Mouse (Mus musculus) C2C12 (cell line): ENCODE measurements around the gene Rpl3. TPM values are rescaled to one million over a fixed set of nuclear protein-coding genes. Genes with fewer than 3 reads are reported as not detected.

Experiments used
- H3K27me3 ChIP-seq: one replicate; pipeline ENCODE4 v1.6.1; 2011; ENCODE audit not compliant: control insufficient read depth, insufficient read depth, insufficient read length
- H3K36me3 ChIP-seq: one replicate; pipeline ENCODE4 v1.6.1; 2011; ENCODE audit not compliant: control insufficient read depth, insufficient read depth
- H3K4me3 ChIP-seq: one replicate; pipeline ENCODE4 v1.5.1; 2011; ENCODE audit warnings: mild to moderate bottlenecking, control low read depth; ENCODE audit not compliant: poor library complexity, insufficient read depth, severe bottlenecking
- H3K79me2 ChIP-seq: one replicate; pipeline ENCODE4 v1.6.1; 2011; ENCODE audit not compliant: control insufficient read depth, insufficient read depth
- H3K79me3 ChIP-seq: one replicate; pipeline ENCODE4 v1.6.1; 2011; ENCODE audit warnings: low read depth, control low read depth
- H3ac ChIP-seq: one replicate; pipeline ENCODE3; 2011; ENCODE audit warnings: low read depth; ENCODE audit not compliant: control insufficient read depth, insufficient read length
- CEBPB ChIP-seq: IDR thresholded peaks from one replicate; pipeline ENCODE4 v1.6.1; 2011; ENCODE audit warnings: low read depth, mild to moderate bottlenecking, control low read depth, moderate library complexity
- CTCF ChIP-seq: IDR thresholded peaks from one replicate; pipeline ENCODE4 v1.5.1; 2011; ENCODE audit not compliant: control insufficient read depth, insufficient read depth, insufficient read length
- FOSL1 ChIP-seq: IDR thresholded peaks from one replicate; pipeline ENCODE4 v1.8.0; 2011; ENCODE audit warnings: mild to moderate bottlenecking, low read length; ENCODE audit not compliant: poor library complexity, insufficient read depth, severe bottlenecking
- MAX ChIP-seq: IDR thresholded peaks from one replicate; pipeline ENCODE4 v1.6.1; 2011; ENCODE audit warnings: mild to moderate bottlenecking, control low read depth
- MYOD1 ChIP-seq: IDR thresholded peaks from one replicate; pipeline ENCODE4 v1.6.1; 2011; ENCODE audit warnings: low read depth; ENCODE audit not compliant: control insufficient read depth, insufficient read length
- MYOG ChIP-seq: IDR thresholded peaks from one replicate; pipeline ENCODE4 v1.6.1; 2011; ENCODE audit not compliant: control insufficient read depth, insufficient read length; ENCODE audit errors: extremely low read depth
- USF1 ChIP-seq: IDR thresholded peaks from one replicate; pipeline ENCODE4 v1.6.1; 2011; ENCODE audit warnings: low read depth, mild to moderate bottlenecking, control low read depth, moderate library complexity
- polyA plus RNA-seq: library from polyadenylated mRNA; unstranded; fragments of >200 nt; fragmentation: generic; extraction: Trizol; gene quantifications from one replicate; pipeline ENCODE4 v1.2.1, GENCODE M21; 2012; ENCODE audit warnings: missing spikeins

Gene Rpl3
- polyA plus RNA-seq, 1 experiment: 1,181 TPM

DNA sequence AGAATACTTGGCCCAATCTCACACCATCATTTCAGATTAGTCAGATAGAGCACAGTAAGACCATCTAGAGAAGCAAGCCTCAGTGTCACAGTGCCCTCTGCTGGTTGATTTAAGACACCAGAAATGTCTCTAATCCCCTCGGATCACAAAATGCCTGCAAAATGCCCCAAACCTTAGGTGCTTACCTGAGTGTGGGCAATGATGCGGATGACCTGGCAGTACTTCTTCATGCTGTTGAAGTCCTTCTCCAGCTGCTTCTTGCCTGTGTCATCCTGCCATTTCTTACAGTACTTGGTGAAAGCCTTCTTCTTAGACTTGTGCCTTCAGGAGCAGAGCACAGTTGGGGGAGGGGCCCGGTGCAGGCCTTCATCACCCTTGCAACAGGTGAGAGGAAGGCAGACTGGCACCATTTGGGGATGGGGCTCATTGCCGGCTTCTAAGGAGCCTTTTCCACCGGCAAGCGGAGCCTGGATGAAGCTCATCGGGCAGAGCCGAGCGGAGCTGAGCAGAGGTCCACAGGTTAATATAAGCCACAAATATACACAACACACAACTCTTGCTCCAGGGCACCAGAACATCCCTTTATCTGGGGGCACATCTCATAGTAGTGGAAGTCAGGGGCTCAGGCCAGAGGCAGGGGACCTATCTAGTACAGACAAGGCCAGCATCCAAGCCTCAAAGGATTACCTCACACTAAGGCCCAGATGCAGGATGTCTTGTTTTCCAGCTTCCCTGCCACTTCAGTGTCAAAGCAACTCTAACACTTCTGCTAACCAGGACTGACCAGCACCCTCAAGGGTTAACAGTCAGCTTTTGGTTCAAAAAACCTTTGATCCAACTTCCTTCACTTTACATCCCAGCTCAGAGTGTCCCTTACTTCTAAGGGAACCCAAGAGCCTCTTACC lies 10.7 kb downstream of the Rpl3 start:
- peaks cover 55% of the 10 kb centered on the region for H3K79me2 ChIP-seq

DNA sequence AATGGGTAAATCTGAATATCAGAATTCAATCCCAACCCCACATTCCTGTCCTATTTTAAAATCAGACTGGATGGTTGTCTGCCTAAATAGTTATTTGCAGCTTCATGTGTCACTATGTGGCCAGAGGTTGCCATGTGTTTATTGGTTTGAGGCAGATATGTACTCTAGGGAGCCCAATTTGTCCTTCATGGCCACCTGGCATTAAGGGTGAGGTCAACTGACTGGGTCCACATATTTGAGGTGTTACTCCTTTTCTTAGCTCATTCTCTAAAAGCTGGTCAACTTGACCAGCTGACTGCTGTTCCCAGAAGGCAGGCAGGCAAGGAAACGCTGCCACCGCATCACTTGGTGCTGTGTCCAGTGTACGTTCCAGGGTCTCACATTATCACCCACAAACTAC lies 11.7 kb downstream of the Rpl3 start:
- peak overlapping the region; percentile 69 for H3ac ChIP-seq
- H3K4me3 ChIP-seq: peak overlapping the region; percentile 100
- TF ChIP-seq CTCF (no peak), MYOD1 (no peak), FOSL1 (no peak), MAX (no peak), MYOG (no peak), CEBPB (no peak)
- no peaks in the 10 kb centered on the region for H3K27me3 ChIP-seq
- peaks cover 55% of the 10 kb centered on the region for H3K79me2 ChIP-seq
- H3K79me3 ChIP-seq: peaks cover 46% of the 10 kb centered on the region
- H3K36me3 ChIP-seq: peaks cover 63% of the 10 kb centered on the region

More for the DNA sequence above, 10.7 kb downstream of the Rpl3 start:
- Histone ChIP-seq H3K27me3 (no peaks in the 10 kb centered on the region), H3K36me3 (peaks cover 63% of the 10 kb centered on the region), H3K4me3 (peak overlapping the region; percentile 100), H3ac (peak overlapping the region; percentile 89), H3K79me3 (peaks cover 46% of the 10 kb centered on the region)
- TF ChIP-seq MAX: no peak
- TF ChIP-seq MYOD1: no peak
- no peak for TF ChIP-seq USF1
- TF ChIP-seq FOSL1: no peak
- no peak for TF ChIP-seq CEBPB
- no peak for TF ChIP-seq CTCF
- no peak for TF ChIP-seq MYOG

DNA sequence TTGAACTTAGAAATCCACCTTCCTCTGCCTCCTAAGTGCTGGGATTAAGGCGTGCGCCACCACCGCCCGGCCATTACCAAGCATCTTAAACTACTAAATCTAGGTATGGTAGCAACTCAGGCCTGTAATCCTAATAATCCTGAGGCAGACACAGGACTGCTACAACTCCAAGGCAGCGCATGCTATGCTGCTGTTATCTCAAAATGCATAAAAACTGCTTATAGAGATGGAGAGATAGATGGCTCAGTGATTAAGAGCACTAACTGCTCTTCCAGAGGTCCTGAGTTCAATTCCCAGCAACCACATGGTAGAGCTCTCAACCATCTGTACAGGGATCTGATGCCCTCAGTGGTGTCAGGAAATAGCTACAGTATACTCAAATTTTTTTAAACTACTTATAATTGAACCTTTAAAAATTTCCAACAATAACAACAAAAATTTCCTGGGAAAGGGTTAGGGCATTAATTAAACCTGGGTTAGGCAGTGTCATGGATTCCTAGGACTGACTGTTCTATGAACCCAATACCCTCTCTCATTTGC lies 12.5 kb downstream of the Rpl3 start:
- TF ChIP-seq MAX (peak; percentile 6), CTCF (no peak)
- Histone ChIP-seq H3K36me3 (peaks cover 63% of the 10 kb centered on the region), H3K79me3 (peaks cover 46% of the 10 kb centered on the region), H3K27me3 (no peaks in the 10 kb centered on the region), H3ac (peak overlapping the region; percentile 8), H3K4me3 (peak overlapping the region; percentile 100), H3K79me2 (peaks cover 55% of the 10 kb centered on the region)

DNA sequence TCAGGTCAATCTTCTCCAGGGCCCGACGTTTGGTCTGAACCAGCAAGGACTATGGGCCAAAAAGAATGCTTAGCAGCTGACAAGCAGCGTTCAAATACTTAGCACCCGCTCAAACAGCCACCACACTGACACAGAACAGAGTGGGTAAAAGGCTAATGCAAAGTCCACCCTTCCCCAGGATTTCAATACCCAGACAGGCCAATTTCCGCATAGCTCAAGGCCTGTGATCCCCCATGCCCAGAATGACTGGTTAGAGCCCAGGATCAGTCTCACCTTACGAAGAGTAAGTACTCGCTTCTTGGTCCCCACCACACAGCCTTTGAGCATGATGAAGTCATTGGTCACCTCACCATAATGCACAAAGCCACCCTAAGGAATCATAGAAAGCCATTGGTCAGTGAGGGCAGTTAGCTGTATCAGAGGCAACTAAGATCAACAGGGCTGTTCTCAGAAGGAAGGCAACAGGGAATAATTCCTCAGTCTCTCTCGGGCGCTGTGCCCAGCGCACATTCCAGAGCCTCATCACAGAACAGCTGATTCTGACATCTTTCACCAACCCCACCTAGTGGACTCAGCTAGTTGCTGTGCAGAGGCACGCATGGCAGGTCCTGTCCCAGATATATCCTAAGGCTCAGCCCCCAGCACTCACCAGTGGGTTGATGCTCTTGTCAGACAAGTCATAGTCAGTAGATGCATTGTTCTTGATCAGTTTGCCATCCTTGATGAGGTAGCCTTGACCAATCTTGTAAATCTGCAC lies 13.4 kb downstream of the Rpl3 start:
- Histone ChIP-seq H3K79me2 (peaks cover 54% of the 10 kb centered on the region), H3K36me3 (peaks cover 63% of the 10 kb centered on the region), H3ac (no peak overlapping the region), H3K4me3 (peak overlapping the region; percentile 8), H3K79me3 (peaks cover 46% of the 10 kb centered on the region), H3K27me3 (no peaks in the 10 kb centered on the region)
- TF ChIP-seq MAX (peak; percentile 9), CEBPB (no peak)

DNA sequence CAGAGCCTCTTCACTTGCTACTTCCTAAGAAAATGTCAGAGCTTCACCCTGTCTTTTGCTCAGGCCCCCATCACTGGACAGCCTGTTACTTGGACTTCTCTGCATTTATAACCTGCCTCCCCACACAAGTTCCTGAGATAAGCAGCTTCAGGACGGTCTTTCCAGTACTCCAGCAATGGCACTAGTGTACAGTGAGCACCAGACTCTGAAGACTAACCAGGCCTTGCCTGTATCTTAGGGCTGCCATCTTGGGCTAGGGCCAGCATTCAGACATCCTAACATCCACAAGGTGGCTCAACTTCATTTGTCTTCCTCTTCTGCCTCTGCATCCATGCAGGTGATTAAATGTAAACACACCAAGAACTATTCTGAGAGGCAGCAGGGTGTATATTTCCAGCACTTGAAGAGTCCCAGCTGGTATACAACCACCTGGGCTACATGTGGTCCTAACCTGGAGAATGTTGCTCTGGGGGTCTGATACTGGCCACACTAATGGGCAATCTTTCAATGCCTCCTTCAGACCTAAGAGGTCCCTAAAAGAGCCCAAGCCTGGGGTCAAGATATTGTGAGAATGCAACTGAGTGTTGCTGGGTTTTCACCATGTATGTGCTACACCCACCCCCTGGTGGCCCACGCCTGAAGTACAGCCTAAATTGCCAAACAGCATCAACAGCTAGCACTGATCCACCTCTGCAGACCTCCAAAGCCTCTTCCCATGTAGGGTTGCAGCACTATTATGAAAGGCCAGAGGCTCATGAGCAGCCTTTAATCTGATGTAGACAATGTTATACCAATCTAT lies 15.1 kb downstream of the Rpl3 start:
- H3K27me3 ChIP-seq: no peaks in the 10 kb centered on the region
- H3K79me2 ChIP-seq: peaks cover 37% of the 10 kb centered on the region
- peaks cover 52% of the 10 kb centered on the region for H3K36me3 ChIP-seq
- H3K79me3 ChIP-seq: peaks cover 31% of the 10 kb centered on the region
- H3ac ChIP-seq: no peak overlapping the region
- no peak overlapping the region for H3K4me3 ChIP-seq
- TF ChIP-seq CTCF: no peak
- TF ChIP-seq FOSL1: peak; percentile 0
- no peak for TF ChIP-seq CEBPB
- no peak for TF ChIP-seq MYOG
- TF ChIP-seq USF1: no peak
- TF ChIP-seq MYOD1: no peak
- TF ChIP-seq MAX: peak; percentile 39
